Mouse (Mus musculus) erythroblast, embryonic 14.5 days (primary cell): Measurements from ENCODE around the gene Znfx1.

Source experiments
- GATA1 ChIP-seq: IDR thresholded peaks from 2 replicates; pipeline ENCODE4 v1.6.1; 2012; ENCODE audit warnings: low read length, inconsistent platforms, mixed read lengths
- TAL1 ChIP-seq: IDR thresholded peaks from 3 replicates; pipeline ENCODE4 v1.6.1; 2012; ENCODE audit warnings: low read length, inconsistent platforms, mixed read lengths

DNA sequence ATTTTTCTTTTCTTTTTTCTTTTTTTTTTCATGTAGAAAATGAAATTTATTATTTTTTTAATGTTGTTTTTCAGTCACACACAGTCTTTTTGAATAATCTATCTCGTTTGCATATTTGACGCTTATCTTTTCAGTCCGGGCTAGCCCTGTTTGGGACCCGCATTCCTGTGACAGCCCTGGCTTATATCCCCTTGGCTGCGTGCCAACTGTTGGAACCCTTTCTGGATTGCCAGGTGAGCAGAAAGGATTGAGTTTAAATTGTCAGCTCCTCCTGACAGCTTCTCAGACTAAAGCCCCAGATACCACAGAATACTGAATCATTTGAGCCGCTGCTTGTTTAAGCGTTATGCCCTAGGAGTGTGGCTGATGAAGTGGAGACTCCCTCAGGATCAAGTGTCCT is 40.7 kb upstream of the Znfx1 start:
- no peak for TF ChIP-seq GATA1
- no peak for TF ChIP-seq TAL1
